Mouse (Mus musculus): Measurements from ENCODE around the gene Scp2d1.
A peak's percentile ranks its signal among the peaks of the same experiment; 100 is the strongest.
"Not testable (repeated sequence)": the region's sequence is repeated elsewhere in the genome, so short reads cannot be mapped to it uniquely, and the experiment has no call there.

Gene Scp2d1

GRCm38 (mm10) chr2:144823356-144823755 is at the start of gene Scp2d1:
Gene Scp2d1 (plus strand): TSS chr2:144823656.
- not testable (repeated sequence) for ATAC-seq (ENCODE audit: low TSS enrichment)

GRCm38 (mm10) chr2:144774636-144775160 is 48.8 kb upstream of the Scp2d1 start:
- no peak for ATAC-seq (ENCODE audit: low TSS enrichment)

- ATAC-seq (ENCODE audit: low TSS enrichment): no peak
Measured at GRCm38 (mm10) chr2:144775626-144776025, 47.8 kb upstream of the Scp2d1 start.

- no peak for ATAC-seq (ENCODE audit: low TSS enrichment)
Measured at GRCm38 (mm10) chr2:144779263-144779662, 44.2 kb upstream of the Scp2d1 start.

GRCm38 (mm10) chr2:144780731-144781130 is 42.7 kb upstream of the Scp2d1 start:
- ATAC-seq (ENCODE audit: low TSS enrichment): no peak

GRCm38 (mm10) chr2:144781871-144782270 is 41.6 kb upstream of the Scp2d1 start:
- no peak for ATAC-seq (ENCODE audit: low TSS enrichment)

- ATAC-seq (ENCODE audit: low TSS enrichment): no peak
Measured at GRCm38 (mm10) chr2:144782481-144782880, 41.0 kb upstream of the Scp2d1 start.

GRCm38 (mm10) chr2:144783190-144783589 is 40.3 kb upstream of the Scp2d1 start:
- ATAC-seq (ENCODE audit: low TSS enrichment): no peak

- no peak for ATAC-seq (ENCODE audit: low TSS enrichment)
Measured at GRCm38 (mm10) chr2:144783831-144784230, 39.6 kb upstream of the Scp2d1 start.

GRCm38 (mm10) chr2:144791671-144792294 is 31.7 kb upstream of the Scp2d1 start:
- peak; percentile 81 for ATAC-seq (ENCODE audit: low TSS enrichment)

GRCm38 (mm10) chr2:144797515-144797914 is 25.9 kb upstream of the Scp2d1 start:
- no peak for ATAC-seq (ENCODE audit: low TSS enrichment)

- ATAC-seq (ENCODE audit: low TSS enrichment): no peak
Measured at GRCm38 (mm10) chr2:144807766-144808754, 15.4 kb upstream of the Scp2d1 start.

- peak; percentile 88 for ATAC-seq (ENCODE audit: low TSS enrichment)
Measured at GRCm38 (mm10) chr2:144828457-144828985, 5.1 kb downstream of the Scp2d1 start.

GRCm38 (mm10) chr2:144836667-144837311 is 13.3 kb downstream of the Scp2d1 start:
- no peak for ATAC-seq (ENCODE audit: low TSS enrichment)

GRCm38 (mm10) chr2:144837312-144837679 is 13.8 kb downstream of the Scp2d1 start:
- ATAC-seq (ENCODE audit: low TSS enrichment): no peak

GRCm38 (mm10) chr2:144868827-144869226 is 45.4 kb downstream of the Scp2d1 start:
- no peak for ATAC-seq (ENCODE audit: low TSS enrichment)
